Mouse (Mus musculus) hematopoietic stem cell, adult 5-6 weeks (primary cell): ENCODE measurements at regions not wholly inside any gene's neighbourhood (a gene's known extent, or its start where the extent isn't known, plus 50 kb on each side); places are given as distances from the start of the nearest gene placed in this dataset.

ENCODE experiments used
- ATAC-seq, 2 experiments: fragments of 125-278 bp in 1 of 2; replicated peaks in 1 of 2; 2 replicates each; pipeline ENCODE4 v1.8.0; 2016 to 2017; ENCODE audit warnings: inconsistent platforms in 2 of 2, mild to moderate bottlenecking in 2 of 2, moderate number of reproducible peaks in 2 of 2, low read depth in 1 of 2, moderate TSS enrichment in 1 of 2; ENCODE audit not compliant: low FRiP score in 2 of 2, poor library complexity in 2 of 2, severe bottlenecking in 2 of 2, insufficient read depth in 1 of 2, low TSS enrichment in 1 of 2

DNA sequence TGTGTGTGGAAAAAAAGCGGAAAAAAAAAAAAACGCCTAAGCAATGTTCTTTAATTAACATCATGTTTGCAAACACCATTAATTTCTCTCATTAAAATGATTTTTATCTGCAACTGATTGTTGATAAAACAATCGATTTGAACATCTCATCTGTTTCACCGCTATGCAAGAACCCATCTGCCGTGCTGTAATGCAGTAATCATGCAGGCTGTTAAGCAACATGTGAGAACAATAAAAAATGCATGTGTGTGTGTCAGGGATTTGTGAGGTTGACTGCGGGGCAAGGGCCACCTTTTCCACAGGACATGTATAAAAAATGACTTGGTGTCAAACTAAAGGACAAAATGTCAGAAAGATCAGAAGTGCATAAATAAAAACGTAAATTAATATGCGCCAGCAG, 618.9 kb upstream of the Tenm3 start:
- ATAC-seq: no peak

GRCm38 (mm10) chr8:49461724-49462473, 618.1 kb upstream of the Tenm3 start:
- ATAC-seq: no peak

- ATAC-seq: no peak
Measured at GRCm38 (mm10) chr8:49445444-49445843, 601.7 kb upstream of the Tenm3 start.

- ATAC-seq: no peak
Measured at GRCm38 (mm10) chr8:49441270-49441669, 597.5 kb upstream of the Tenm3 start.

DNA sequence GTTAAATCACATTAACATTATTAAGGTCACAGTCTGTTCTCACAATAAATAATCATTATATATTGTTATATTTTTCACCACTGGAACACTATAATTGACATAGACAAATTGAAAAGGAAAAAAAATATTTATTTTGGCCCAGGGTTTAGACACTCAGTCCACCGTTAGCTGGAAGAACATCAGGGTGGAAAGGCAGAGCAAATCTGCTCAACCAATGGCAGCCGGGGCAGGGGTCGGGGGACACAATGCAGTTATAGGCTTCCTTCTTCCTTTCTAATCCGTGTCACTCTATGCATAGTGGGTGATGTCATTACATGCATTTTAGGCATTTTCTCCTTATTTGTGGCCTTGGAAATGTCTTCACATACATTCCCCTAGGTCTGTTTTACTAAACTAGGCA, 552.8 kb upstream of the Tenm3 start:
- ATAC-seq: no peak

- ATAC-seq: no peak
Measured at GRCm38 (mm10) chr8:49395029-49395428, 551.3 kb upstream of the Tenm3 start.

DNA sequence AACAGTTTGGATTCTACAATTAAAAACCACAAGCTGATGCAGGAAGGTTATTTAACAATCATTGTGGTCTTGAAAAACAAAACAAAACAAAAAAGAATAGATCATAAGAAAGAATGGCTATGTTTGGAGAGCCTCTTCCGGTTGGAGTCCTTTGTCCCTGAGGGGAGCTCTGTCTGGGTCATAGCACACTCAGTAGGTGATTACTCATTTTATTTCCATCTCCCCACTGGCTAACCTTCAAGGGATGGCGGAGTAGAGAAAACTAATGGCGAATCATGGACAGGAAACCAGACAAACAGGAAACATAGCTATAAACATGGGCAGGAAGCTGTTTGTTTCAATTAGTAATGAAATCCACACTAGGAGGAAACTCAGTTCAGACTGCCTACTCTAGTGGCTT, 545.8 kb upstream of the Tenm3 start:
- no peak for ATAC-seq

DNA sequence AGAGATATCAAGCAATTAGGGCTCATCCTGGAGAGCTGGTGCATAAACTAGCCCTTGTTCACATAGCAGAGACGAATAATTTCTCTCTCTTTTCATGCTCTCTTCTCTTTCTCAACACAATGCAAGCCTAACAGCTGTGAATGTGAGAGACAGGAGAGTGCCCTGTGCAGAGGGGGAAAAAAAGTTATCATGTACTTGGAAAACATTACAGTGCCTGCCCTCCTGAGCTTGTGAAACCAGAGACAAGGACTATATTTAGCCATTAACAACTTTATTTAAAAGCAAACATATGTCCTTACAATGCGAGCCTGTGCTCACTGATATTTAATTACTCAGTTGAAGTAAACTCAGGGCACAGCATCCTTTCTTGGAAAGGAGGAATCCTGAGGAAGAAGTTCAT, 543.8 kb upstream of the Tenm3 start:
- no peak for ATAC-seq

GRCm38 (mm10) chr8:49372686-49373085, 528.9 kb upstream of the Tenm3 start:
- ATAC-seq: no peak

DNA sequence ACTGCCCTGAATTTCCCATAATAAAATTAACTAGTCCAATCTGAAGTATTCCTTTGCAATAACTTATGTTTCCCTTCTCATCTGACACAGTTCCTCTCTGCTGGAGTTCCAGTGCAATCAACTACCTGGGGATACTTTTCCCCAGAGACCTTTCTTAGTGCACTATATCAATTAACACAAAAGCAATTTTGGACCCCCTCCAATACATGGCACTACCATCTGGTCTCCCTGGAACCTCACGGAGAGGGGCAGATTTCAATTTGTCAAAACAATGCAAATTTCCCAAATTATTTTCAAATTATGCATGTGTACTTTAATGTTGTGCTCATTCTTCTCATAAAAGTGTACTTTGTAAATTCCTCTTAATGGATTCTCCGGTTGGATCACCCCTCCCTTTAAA, 518.9 kb upstream of the Tenm3 start:
- no peak for ATAC-seq

DNA sequence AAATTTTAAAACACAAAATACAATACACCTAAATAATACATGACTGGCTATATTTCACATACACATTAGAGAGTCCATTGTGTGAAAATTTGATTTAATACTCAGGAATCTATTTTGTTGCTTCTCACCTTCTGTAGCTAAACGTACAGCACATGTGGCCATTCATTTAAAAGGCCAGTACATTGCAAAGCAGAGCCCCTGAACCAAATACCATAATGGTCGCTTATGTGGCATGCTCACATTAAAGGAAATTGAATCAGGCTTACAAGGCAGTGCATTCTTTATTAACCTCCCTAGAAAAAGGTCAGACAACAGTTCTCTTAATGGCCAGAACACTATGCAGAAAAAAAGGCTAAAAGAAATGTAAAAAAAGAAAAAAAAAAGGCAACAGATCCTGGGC, 517.7 kb upstream of the Tenm3 start:
- ATAC-seq: no peak

- ATAC-seq: no peak
Measured at GRCm38 (mm10) chr8:49360121-49360520, 516.4 kb upstream of the Tenm3 start.

DNA sequence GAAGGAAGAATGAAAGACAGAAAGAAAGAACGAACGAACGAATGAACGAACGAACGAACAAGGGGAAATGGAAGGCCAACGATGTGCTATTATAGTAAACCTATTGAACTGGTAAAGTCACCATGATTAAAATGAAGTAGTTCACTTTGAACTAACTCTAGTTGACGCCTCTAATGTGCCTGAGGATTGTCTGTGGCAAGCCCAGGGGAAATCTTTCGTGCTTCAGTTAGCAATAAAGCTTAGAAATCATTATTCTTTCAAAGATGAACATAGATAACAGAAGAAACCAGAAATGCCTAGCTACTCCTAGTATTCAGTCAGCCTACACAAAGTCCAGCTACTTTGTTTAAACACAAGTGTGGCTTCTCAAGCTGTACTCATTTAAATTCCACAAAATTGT, 515.9 kb upstream of the Tenm3 start:
- ATAC-seq: no peak

DNA sequence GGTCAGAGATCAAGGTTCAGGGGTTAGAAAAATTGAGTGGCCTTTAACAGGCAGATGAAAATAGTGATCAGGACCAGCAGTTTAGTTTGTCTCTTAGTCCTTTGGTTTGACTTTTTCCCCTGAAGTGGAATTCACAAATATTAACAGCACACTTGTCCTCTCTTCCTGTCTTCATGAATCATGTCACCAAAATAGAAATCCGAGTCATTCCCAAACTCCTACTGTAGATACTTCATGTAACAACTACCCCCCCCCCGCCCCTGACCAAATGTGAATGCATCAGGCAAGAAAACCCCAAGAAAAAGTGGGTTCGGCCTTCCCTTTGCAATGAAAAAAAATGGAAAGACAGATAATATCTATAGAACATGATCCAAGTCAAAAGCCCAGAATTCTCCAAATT, 504.9 kb upstream of the Tenm3 start:
- ATAC-seq: no peak

DNA sequence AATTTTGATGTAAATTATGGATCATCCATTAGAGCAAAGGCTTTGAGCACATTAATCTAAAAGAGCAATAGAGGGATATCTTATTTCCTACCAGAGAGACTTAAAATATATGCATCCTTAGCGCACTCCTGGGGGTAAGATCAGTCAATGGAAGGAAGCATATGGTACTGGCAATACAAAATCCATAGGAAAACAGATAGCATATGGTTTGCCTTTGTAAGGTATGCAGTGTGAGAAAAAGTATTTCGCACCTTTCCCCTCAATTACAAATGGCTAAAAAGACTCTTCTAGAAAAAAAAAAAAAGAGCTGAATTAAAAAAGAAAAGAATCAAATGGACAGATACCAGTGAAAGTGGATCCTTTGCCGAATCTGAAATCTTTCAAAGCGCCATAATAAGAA, 495.0 kb upstream of the Tenm3 start:
- no peak for ATAC-seq

- no peak for ATAC-seq
Measured at GRCm38 (mm10) chr8:49326980-49327379, 483.2 kb upstream of the Tenm3 start.

GRCm38 (mm10) chr8:49321404-49321803, 477.7 kb upstream of the Tenm3 start:
- no peak for ATAC-seq

- no peak for ATAC-seq
Measured at GRCm38 (mm10) chr8:49313483-49314278, 469.9 kb upstream of the Tenm3 start.

- no peak for ATAC-seq
Measured at GRCm38 (mm10) chr8:49312816-49313215, 469.1 kb upstream of the Tenm3 start.
